In the genomic region with DNA sequence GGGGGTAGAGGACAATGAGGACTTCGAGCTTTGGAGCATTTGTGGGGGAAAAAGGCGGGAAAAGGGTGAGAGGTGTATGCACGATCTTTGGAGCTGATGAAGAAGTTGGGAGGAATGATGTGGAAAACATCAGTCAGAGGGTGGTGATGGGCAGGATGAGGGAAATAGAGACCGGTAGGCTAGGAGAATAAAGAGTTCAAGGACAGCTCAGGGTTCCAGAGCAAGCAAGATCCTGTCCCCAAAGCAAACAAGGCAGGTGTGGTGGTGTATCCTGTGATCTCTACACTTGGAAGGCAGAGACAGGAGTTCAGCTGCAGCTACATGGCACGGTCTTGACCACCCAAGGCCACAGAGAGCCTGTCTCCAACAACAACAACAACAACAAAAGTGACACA, we compare ENCODE assay signal across 8 mouse cellular contexts. TPM values are rescaled to one million over a fixed set of nuclear protein-coding genes. Genes with fewer than 3 reads are reported as not detected.
A peak's percentile ranks its signal among the peaks of the same experiment; 100 is the strongest.
DNase-seq lines count a peak whose midpoint lies in the region; ATAC-seq and TF ChIP-seq lines count a peak whose summit lies in the region.

No protein-coding gene starts in this region.

- TF ChIP-seq EP300 in CH12.LX (IDR thresholded peaks at IDR 0.05; ENCODE audit: low read length), result no peak
- TF ChIP-seq EP300 in liver, postnatal 0 days (IDR thresholded peaks at IDR 0.05; ENCODE audit: low read depth), result no peak

- H3K27me3 ChIP-seq in heart, embryonic 10.5 days (ENCODE audit: insufficient read depth, poor library complexity, severe bottlenecking), result no peaks in the 10 kb centered on the region
- H3K27me3 ChIP-seq in CH12.LX (replicated peaks), result no peaks in the 10 kb centered on the region
- no peaks in the 10 kb centered on the region for H3K27me3 ChIP-seq in forebrain, embryonic 16.5 days (replicated peaks; ENCODE audit: control insufficient read depth, insufficient read depth, low read length)
- H3K27me3 ChIP-seq in liver, postnatal 0 days (ENCODE audit: insufficient read depth, low read length), result no peaks in the 10 kb centered on the region

- peaks cover 18% of the 10 kb centered on the region for H3K36me3 ChIP-seq in heart, embryonic 10.5 days
- peaks cover 15 to 25% of the 10 kb centered on the region in 2 experiments for H3K36me3 ChIP-seq in CH12.LX (replicated peaks in 1 of 2; ENCODE audit: control insufficient read depth in 1 of 2, insufficient read depth in 1 of 2, low read length in 1 of 2)
- H3K36me3 ChIP-seq in forebrain, embryonic 16.5 days (ENCODE audit: control insufficient read depth, insufficient read depth), result peaks cover 11% of the 10 kb centered on the region
- H3K36me3 ChIP-seq in liver, postnatal 0 days (replicated peaks; ENCODE audit: insufficient read depth, low read length), result peaks cover 14% of the 10 kb centered on the region

- no peak overlapping the region for H3K9ac ChIP-seq in CH12.LX (ENCODE audit: insufficient read depth, low read depth)
- H3K9ac ChIP-seq in forebrain, embryonic 16.5 days (replicated peaks; ENCODE audit: low read depth, low read length), result peak overlapping the region; percentile 25; the same call in 1 of the 2 replicates
- H3K9ac ChIP-seq in liver, postnatal 0 days (replicated peaks), result no peak overlapping the region; the same call in 1 of the 2 replicates

- no peak for DNase-seq in heart, embryonic 10.5 days (ENCODE audit: low spot score)
- DNase-seq in heart, postnatal 36 days, result no peak
- no peak for DNase-seq in CH12.LX (ENCODE audit: extremely low read depth)
- DNase-seq in liver, postnatal 0 days, result no peak
- no peak for DNase-seq in urinary bladder, postnatal 25 days (ENCODE audit: low spot score)
- no peak for DNase-seq in spleen, postnatal 10 days (ENCODE audit: low spot score in 2 of 2)
- DNase-seq in left cerebral cortex, adult 8-10 months (ENCODE audit: low spot score in 2 of 2), result no peak

- H3K4me1 ChIP-seq in heart, embryonic 10.5 days, result peaks cover 20% of the 10 kb centered on the region
- peaks cover 10 to 18% of the 10 kb centered on the region in 2 experiments for H3K4me1 ChIP-seq in CH12.LX (ENCODE audit: control insufficient read depth in 1 of 2, insufficient read depth in 2 of 2)
- peaks cover 13% of the 10 kb centered on the region for H3K4me1 ChIP-seq in forebrain, embryonic 16.5 days (replicated peaks; ENCODE audit: control insufficient read depth, insufficient read depth, low read length)
- peaks cover 16% of the 10 kb centered on the region for H3K4me1 ChIP-seq in liver, postnatal 0 days (ENCODE audit: insufficient read depth)

- ATAC-seq in forebrain, embryonic 16.5 days, result peak; percentile 34
- ATAC-seq in liver, postnatal 0 days, result no peak

- peak overlapping the region; percentile 76 for H3K4me3 ChIP-seq in heart, embryonic 10.5 days
- peak overlapping the region in 1 of 3 experiments; percentile 91 for H3K4me3 ChIP-seq in CH12.LX (replicated peaks in 1 of 3; ENCODE audit: low read depth in 2 of 3, low read length in 2 of 3, poor library complexity in 1 of 3)
- H3K4me3 ChIP-seq in forebrain, embryonic 16.5 days (replicated peaks; ENCODE audit: low read length), result peak overlapping the region; percentile 77
- 0 out of 2 replicates have a peak overlapping the region, but pooled peaks have one; percentile 80 for H3K4me3 ChIP-seq in liver, postnatal 0 days (ENCODE audit: low read depth, low read length)

- in situ Hi-C loops in CH12.LX (cut with MboI; ENCODE audit: low pct_ligation_motif_present, low pct_unique_long_range_greater_than_20kb, low sequenced_read_pairs), result no loop called here

- peak overlapping the region; percentile 52; the same call in 1 of the 2 replicates for H3K4me2 ChIP-seq in CH12.LX (ENCODE audit: insufficient read depth, low read depth, poor library complexity, severe bottlenecking)
- H3K4me2 ChIP-seq in forebrain, embryonic 16.5 days (ENCODE audit: low read length), result peak overlapping the region; percentile 81
- H3K4me2 ChIP-seq in liver, postnatal 0 days (ENCODE audit: low read depth, low read length), result peak overlapping the region; percentile 98

- no peak for TF ChIP-seq POLR2A in CH12.LX (IDR thresholded peaks at IDR 0.05; ENCODE audit: low read depth, low read length)

- H3K9me3 ChIP-seq in heart, embryonic 10.5 days, result no peaks in the 10 kb centered on the region
- no peaks in the 10 kb centered on the region for H3K9me3 ChIP-seq in CH12.LX (replicated peaks; ENCODE audit: low read length)
- H3K9me3 ChIP-seq in forebrain, embryonic 16.5 days (ENCODE audit: control insufficient read depth, low read length), result no peaks in the 10 kb centered on the region
- no peaks in the 10 kb centered on the region for H3K9me3 ChIP-seq in liver, postnatal 0 days (ENCODE audit: low read length)

- no peak for TF ChIP-seq RAD21 in CH12.LX (IDR thresholded peaks at IDR 0.05; ENCODE audit: low read depth, low read length)

- 29% methylated on average over 5 of the region's 5 CpGs for WGBS in heart, embryonic 10.5 days
- WGBS in forebrain, embryonic 16.5 days, result 23% methylated on average over 5 of the region's 5 CpGs
- WGBS in liver, postnatal 0 days (ENCODE audit: insufficient replicate concordance), result 26% methylated on average over 5 of the region's 5 CpGs

- H3K27ac ChIP-seq in heart, embryonic 10.5 days, result peak overlapping the region; percentile 92
- no peak overlapping the region for H3K27ac ChIP-seq in CH12.LX (ENCODE audit: insufficient read depth, low read depth)
- peak overlapping the region; percentile 80 for H3K27ac ChIP-seq in forebrain, embryonic 16.5 days (ENCODE audit: low read length)
- no peak overlapping the region for H3K27ac ChIP-seq in liver, postnatal 0 days (ENCODE audit: low read depth)

- TF ChIP-seq CTCF in CH12.LX (conservative IDR thresholded peaks at IDR 0.05 in 1 of 2, IDR thresholded peaks at IDR 0.05 in 1 of 2; ENCODE audit: low read depth in 2 of 2, low read length in 2 of 2), result no peak
- no peak for TF ChIP-seq CTCF in liver, postnatal 0 days (IDR thresholded peaks at IDR 0.05; ENCODE audit: low read depth)

- intact Hi-C loops in heart, postnatal 36 days (cut with DNase I), result no loop called here

- H3K79me2 ChIP-seq in CH12.LX (replicated peaks; ENCODE audit: control insufficient read depth, extremely low read depth, insufficient read depth, poor library complexity, severe bottlenecking), result no peaks in the 10 kb centered on the region

- dilution Hi-C loops in CH12.LX (cut with MboI; ENCODE audit: extremely low pct_ligation_motif_present, extremely low pct_unique_long_range_greater_than_20kb, low sequenced_read_pairs), result no loop called here

TF ChIP-seq in CH12.LX, 34 proteins besides CTCF, POLR2A, EP300 and RAD21 (continues in another document):
- TF ChIP-seq MEF2A (IDR thresholded peaks at IDR 0.05; ENCODE audit: borderline replicate concordance, low read depth, low read length), result no peak
- TF ChIP-seq NELFE (IDR thresholded peaks at IDR 0.05; ENCODE audit: low read depth, low read length), result 0 out of 2 replicates have a peak, but pooled peaks have one; percentile 7

RNA-seq across cellular contexts. Expression of a gene that starts 0.4 kb away (rescaled TPM):
- polyA plus RNA-seq in heart, embryonic 10.5 days (2016; fragmentation: Nextera tagmentation; extraction: Ambion mirVana), result 177 and 178 TPM in 2 replicates
- 10 to 100 TPM; 38.8 to 41.3 TPM for total RNA-seq in heart, postnatal 36 days (2021)
- total RNA-seq in CH12.LX (2012; rRNA removed), result 98.8 and 113 TPM in 2 replicates
- 68.0 and 77.8 TPM in 2 replicates for total RNA-seq in CH12.LX (2014; rRNA removed)
- 102 and 115 TPM in 2 replicates for polyA plus RNA-seq in CH12.LX (2012; ENCODE audit: insufficient read length, low read depth)
- polyA plus RNA-seq in forebrain, embryonic 16.5 days (2015; fragmentation: Nextera tagmentation; extraction: Ambion mirVana), result 252 and 272 TPM in 2 replicates
- polyA plus RNA-seq in liver, postnatal 0 days (2015; fragmentation: Nextera tagmentation; extraction: Ambion mirVana), result 57.9 and 60.7 TPM in 2 replicates
- 100 to 1,000 TPM; 318 to 379 (median 354) TPM for total RNA-seq in left cerebral cortex, adult 8-10 months (2022)

RNA-seq across cellular contexts. Expression of a gene that starts 20.1 kb away (rescaled TPM):
- polyA plus RNA-seq in heart, embryonic 10.5 days (2016; fragmentation: Nextera tagmentation; extraction: Ambion mirVana), result not detected in 2 replicates
- under 1 TPM in 1 of 2 experiments, not detected in 1; 0.11 TPM for total RNA-seq in heart, postnatal 36 days (2021)
- total RNA-seq in CH12.LX (2012; rRNA removed), result 0.38 TPM in 1 of 2 replicates, not detected in the other
- not detected in 2 replicates for total RNA-seq in CH12.LX (2014; rRNA removed)
- polyA plus RNA-seq in CH12.LX (2012; ENCODE audit: insufficient read length, low read depth), result not detected in 2 replicates
- polyA plus RNA-seq in forebrain, embryonic 16.5 days (2015; fragmentation: Nextera tagmentation; extraction: Ambion mirVana), result 3.9 and 4.3 TPM in 2 replicates
- not detected in 2 replicates for polyA plus RNA-seq in liver, postnatal 0 days (2015; fragmentation: Nextera tagmentation; extraction: Ambion mirVana)
- 100 to 1,000 TPM; 243 to 291 (median 262) TPM for total RNA-seq in left cerebral cortex, adult 8-10 months (2022)

RNA-seq across cellular contexts. Expression of a gene that starts 25.7 kb away (rescaled TPM):
- polyA plus RNA-seq in heart, embryonic 10.5 days (2016; fragmentation: Nextera tagmentation; extraction: Ambion mirVana), result 0.07 and 0.51 TPM in 2 replicates
- total RNA-seq in heart, postnatal 36 days (2021), result 10 to 100 TPM; 28.1 to 42.8 TPM
- total RNA-seq in CH12.LX (2012; rRNA removed) (0.34 and 0.51 TPM in 2 replicates), CH12.LX (2014; rRNA removed) (0.84 and 1.8 TPM in 2 replicates)
- polyA plus RNA-seq in CH12.LX (2012; ENCODE audit: insufficient read length, low read depth), result 0.44 and 0.61 TPM in 2 replicates
- polyA plus RNA-seq in forebrain, embryonic 16.5 days (2015; fragmentation: Nextera tagmentation; extraction: Ambion mirVana), result 0.11 and 0.15 TPM in 2 replicates
- polyA plus RNA-seq in liver, postnatal 0 days (2015; fragmentation: Nextera tagmentation; extraction: Ambion mirVana), result 0.23 and 0.25 TPM in 2 replicates
- 1 to 10 TPM; 1.1 to 2.7 (median 1.9) TPM for total RNA-seq in left cerebral cortex, adult 8-10 months (2022)

RNA-seq across cellular contexts. Expression of a gene that starts 58.5 kb away (rescaled TPM):
- 92.7 and 103 TPM in 2 replicates for polyA plus RNA-seq in heart, embryonic 10.5 days (2016; fragmentation: Nextera tagmentation; extraction: Ambion mirVana)
- 10 to 100 TPM; 58.2 to 67.8 TPM for total RNA-seq in heart, postnatal 36 days (2021)
- total RNA-seq in CH12.LX (2012; rRNA removed) (60.1 and 67.3 TPM in 2 replicates), CH12.LX (2014; rRNA removed) (36.8 and 39.6 TPM in 2 replicates)
- polyA plus RNA-seq in CH12.LX (2012; ENCODE audit: insufficient read length, low read depth), result 83.5 and 99.2 TPM in 2 replicates
- polyA plus RNA-seq in forebrain, embryonic 16.5 days (2015; fragmentation: Nextera tagmentation; extraction: Ambion mirVana), result 107 and 131 TPM in 2 replicates
- 44.1 and 47.2 TPM in 2 replicates for polyA plus RNA-seq in liver, postnatal 0 days (2015; fragmentation: Nextera tagmentation; extraction: Ambion mirVana)
- total RNA-seq in left cerebral cortex, adult 8-10 months (2022), result 10 to 100 TPM; 81.9 to 92.7 (median 85.8) TPM

RNA-seq across cellular contexts. Expression of a gene that starts 59.5 kb away (rescaled TPM):
- 44.4 and 50.7 TPM in 2 replicates for polyA plus RNA-seq in heart, embryonic 10.5 days (2016; fragmentation: Nextera tagmentation; extraction: Ambion mirVana)
- 10 to 100 TPM; 36.9 to 45.6 TPM for total RNA-seq in heart, postnatal 36 days (2021)
- 38.2 and 45.2 TPM in 2 replicates for total RNA-seq in CH12.LX (2012; rRNA removed)
- total RNA-seq in CH12.LX (2014; rRNA removed), result 8.8 and 9.9 TPM in 2 replicates
- polyA plus RNA-seq in CH12.LX (2012; ENCODE audit: insufficient read length, low read depth), result 22.2 and 23.6 TPM in 2 replicates
- 31.6 and 36.5 TPM in 2 replicates for polyA plus RNA-seq in forebrain, embryonic 16.5 days (2015; fragmentation: Nextera tagmentation; extraction: Ambion mirVana)
- polyA plus RNA-seq in liver, postnatal 0 days (2015; fragmentation: Nextera tagmentation; extraction: Ambion mirVana), result 7.6 and 8.8 TPM in 2 replicates
- total RNA-seq in left cerebral cortex, adult 8-10 months (2022), result 10 to 100 TPM; 27.9 to 43.3 (median 34.2) TPM

Comparison
In these comparisons a context has a peak if more than half of its experiments do, and no peak if none do; other contexts are left out.
1. H3K27ac ChIP-seq: peak in heart, embryonic 10.5 days (single experiment) and forebrain, embryonic 16.5 days (single experiment); none in CH12.LX (single experiment) and liver, postnatal 0 days (single experiment).
2. Peak in every context shown above with its lines, with median percentiles within 50 percentile points of each other: H3K4me2 ChIP-seq.